Mouse (Mus musculus) MEL (cell line): ENCODE results near the gene Mon1a. TPM values are rescaled to one million over a fixed set of nuclear protein-coding genes. Genes with fewer than 3 reads are reported as not detected.

ENCODE experiments used
- DNase-seq: peaks from one replicate; pipeline ENCODE4 v3.0.0; 2011; ENCODE audit warnings: low read depth, low spot score
- H3K27ac ChIP-seq: 2 replicates; pipeline ENCODE4 v1.5.1; 2012; ENCODE audit warnings: low read depth, mild to moderate bottlenecking, control low read depth, low read length, moderate library complexity; ENCODE audit not compliant: control insufficient read depth
- H3K27me3 ChIP-seq, 2 experiments: fragments of 150-350 bp in 1 of 2; sonication (generic) in 1 of 2; 2 replicates each; pipeline ENCODE4 v1.6.1; 2012; ENCODE audit warnings: low read length in 2 of 2, mild to moderate bottlenecking in 2 of 2, improper control_type of control experiment in 1 of 2, moderate library complexity in 1 of 2; ENCODE audit not compliant: insufficient read depth in 2 of 2, control insufficient read depth in 1 of 2
- H3K36me3 ChIP-seq, 2 experiments: 2 replicates each; pipeline ENCODE4 v1.6.1; 2012 to 2014; ENCODE audit warnings: low read length in 2 of 2, improper control_type of control experiment in 1 of 2, inconsistent platforms in 1 of 2, mild to moderate bottlenecking in 1 of 2; ENCODE audit not compliant: insufficient read depth in 2 of 2, control insufficient read depth in 1 of 2
- H3K4me1 ChIP-seq, 2 experiments: fragments of 150-350 bp in 1 of 2; sonication (generic) in 1 of 2; 2 replicates each; pipeline ENCODE4 v1.6.1; 2012; ENCODE audit warnings: low read length in 2 of 2, improper control_type of control experiment in 1 of 2, mild to moderate bottlenecking in 1 of 2; ENCODE audit not compliant: insufficient read depth in 2 of 2, control insufficient read depth in 1 of 2
- H3K4me3 ChIP-seq, 2 experiments: fragments of 150-350 bp in 1 of 2; sonication (generic) in 1 of 2; 2 replicates each; pipeline ENCODE4 v1.5.1; 2012; ENCODE audit warnings: low read depth in 2 of 2, low read length in 2 of 2, mild to moderate bottlenecking in 2 of 2, moderate library complexity in 2 of 2, control low read depth in 1 of 2, improper control_type of control experiment in 1 of 2; ENCODE audit not compliant: control insufficient read depth in 1 of 2, insufficient read depth in 1 of 2
- H3K79me2 ChIP-seq: 2 replicates; pipeline ENCODE4 v1.6.1; 2012; ENCODE audit warnings: mild to moderate bottlenecking, low read length, moderate library complexity; ENCODE audit not compliant: control insufficient read depth, poor library complexity, insufficient read depth
- H3K9ac ChIP-seq: 2 replicates; pipeline ENCODE4 v1.6.1; 2012; ENCODE audit warnings: low read depth, mild to moderate bottlenecking, control low read depth, low read length, moderate library complexity; ENCODE audit not compliant: control insufficient read depth, poor library complexity, severe bottlenecking
- H3K9me3 ChIP-seq: fragments of 150-350 bp; sonication (generic); replicated peaks from 2 replicates; pipeline ENCODE4 v1.6.1; 2012; ENCODE audit warnings: mild to moderate bottlenecking, low read length, improper control_type of control experiment, moderate library complexity; ENCODE audit not compliant: insufficient read depth
- BHLHE40 ChIP-seq: IDR thresholded peaks from 2 replicates; pipeline ENCODE4 v1.6.1; 2012; ENCODE audit warnings: low read depth, mild to moderate bottlenecking, inconsistent platforms, low read length, improper control_type of control experiment, borderline replicate concordance
- ELF1 ChIP-seq: IDR thresholded peaks from 2 replicates; pipeline ENCODE4 v1.6.1; 2014; ENCODE audit warnings: low read depth, mild to moderate bottlenecking, inconsistent platforms, low read length, improper control_type of control experiment, moderate library complexity
- EP300 ChIP-seq, 2 experiments: IDR thresholded peaks; 2 replicates each; pipeline ENCODE4 v1.6.1; 2011; ENCODE audit warnings: improper control_type of control experiment in 2 of 2, low read length in 2 of 2, low read depth in 1 of 2, mild to moderate bottlenecking in 1 of 2
- ETS1 ChIP-seq: IDR thresholded peaks from 2 replicates; pipeline ENCODE4 v1.6.1; 2012; ENCODE audit warnings: low read depth, mild to moderate bottlenecking, inconsistent platforms, low read length, improper control_type of control experiment, moderate library complexity
- GATA1 ChIP-seq: IDR thresholded peaks from 2 replicates; pipeline ENCODE4 v1.6.1; 2011; ENCODE audit warnings: low read depth, low read length, improper control_type of control experiment
- JUND ChIP-seq: IDR thresholded peaks from 2 replicates; pipeline ENCODE4 v1.6.1; 2011; ENCODE audit warnings: low read depth, mild to moderate bottlenecking, improper control_type of control experiment, low read length
- MAX ChIP-seq: IDR thresholded peaks from 2 replicates; pipeline ENCODE4 v1.6.1; 2011; ENCODE audit warnings: low read length, improper control_type of control experiment
- MAZ ChIP-seq: IDR thresholded peaks from 2 replicates; pipeline ENCODE4 v1.6.1; 2012; ENCODE audit warnings: low read depth, mild to moderate bottlenecking, inconsistent platforms, low read length, improper control_type of control experiment
- MEF2A ChIP-seq: IDR thresholded peaks from 2 replicates; pipeline ENCODE4 v1.6.1; 2014; ENCODE audit warnings: low read depth, mild to moderate bottlenecking, inconsistent platforms, low read length, improper control_type of control experiment; ENCODE audit not compliant: poor library complexity, insufficient replicate concordance, severe bottlenecking; ENCODE audit errors: extremely low read depth
- MYC ChIP-seq: IDR thresholded peaks from 2 replicates; pipeline ENCODE4 v1.6.1; 2011; ENCODE audit warnings: low read depth, mild to moderate bottlenecking, low read length, improper control_type of control experiment, moderate library complexity
- NELFE ChIP-seq: IDR thresholded peaks from 2 replicates; pipeline ENCODE4 v1.6.1; 2011; ENCODE audit warnings: low read depth, low read length, improper control_type of control experiment
- NRF1 ChIP-seq: IDR thresholded peaks from 2 replicates; pipeline ENCODE4 v1.6.1; 2014; ENCODE audit warnings: low read depth, mild to moderate bottlenecking, inconsistent platforms, low read length, improper control_type of control experiment, moderate library complexity; ENCODE audit not compliant: poor library complexity, insufficient read depth, severe bottlenecking
- POLR2AphosphoS2 ChIP-seq: IDR thresholded peaks from 2 replicates; pipeline ENCODE4 v1.6.1; 2011; ENCODE audit warnings: low read length, improper control_type of control experiment
- POLR2AphosphoS5 ChIP-seq: IDR thresholded peaks from 2 replicates; pipeline ENCODE4 v1.6.1; 2012; ENCODE audit warnings: low read depth, borderline replicate concordance, mild to moderate bottlenecking, inconsistent platforms, low read length, moderate library complexity, mixed read lengths
- RAD21 ChIP-seq: IDR thresholded peaks from 2 replicates; pipeline ENCODE4 v1.6.1; 2011; ENCODE audit warnings: mild to moderate bottlenecking, low read depth, low read length, improper control_type of control experiment
- RCOR1 ChIP-seq: IDR thresholded peaks from 2 replicates; pipeline ENCODE4 v1.6.1; 2012; ENCODE audit warnings: low read depth, mild to moderate bottlenecking, inconsistent platforms, low read length, improper control_type of control experiment
- SIN3A ChIP-seq: IDR thresholded peaks from 2 replicates; pipeline ENCODE4 v1.6.1; 2012; ENCODE audit warnings: low read length, improper control_type of control experiment, inconsistent platforms
- SMC3 ChIP-seq: IDR thresholded peaks from 2 replicates; pipeline ENCODE4 v1.6.1; 2011; ENCODE audit warnings: low read depth, low read length, improper control_type of control experiment
- TAL1 ChIP-seq: IDR thresholded peaks from 2 replicates; pipeline ENCODE4 v1.6.1; 2012; ENCODE audit warnings: mild to moderate bottlenecking, inconsistent platforms, low read length, moderate library complexity, mixed read lengths
- TBP ChIP-seq: IDR thresholded peaks from 2 replicates; pipeline ENCODE4 v1.8.0; 2011; ENCODE audit warnings: low read depth, low read length, improper control_type of control experiment
- USF1 ChIP-seq: IDR thresholded peaks from 2 replicates; pipeline ENCODE4 v1.6.1; 2014; ENCODE audit warnings: low read depth, mild to moderate bottlenecking, inconsistent platforms, low read length, improper control_type of control experiment, moderate library complexity
- USF2 ChIP-seq, 2 experiments: IDR thresholded peaks; 2 replicates each; pipeline ENCODE4 v1.6.1; 2011 to 2012; ENCODE audit warnings: improper control_type of control experiment in 2 of 2, low read length in 2 of 2, borderline replicate concordance in 1 of 2, inconsistent platforms in 1 of 2, low read depth in 1 of 2, mild to moderate bottlenecking in 1 of 2; ENCODE audit not compliant: insufficient read depth in 1 of 2
- ZMIZ1 ChIP-seq: IDR thresholded peaks from 2 replicates; pipeline ENCODE4 v1.6.1; 2012; ENCODE audit warnings: low read depth, mild to moderate bottlenecking, inconsistent platforms, low read length, improper control_type of control experiment, moderate library complexity
- polyA plus RNA-seq, 2 experiments: library from polyadenylated mRNA; stranded (reverse) in 1 of 2; unstranded in 1 of 2; fragments of >175 nt in 1 of 2; fragments of >200 nt in 1 of 2; gene quantifications; 2 replicates each; pipeline versions ENCODE4 v1.2.1 to v1.2.4; 2012; ENCODE audit warnings: low replicate concordance in 2 of 2, low read depth in 1 of 2; ENCODE audit not compliant: insufficient read length in 2 of 2, insufficient read depth in 1 of 2, missing spikeins in 1 of 2
- total RNA-seq: library from RNA; depleted of rRNA; stranded (reverse); fragments of 300-350 nt; gene quantifications from 2 replicates; pipeline ENCODE4 v1.2.3, GENCODE M21; 2012

Mon1a gene
- total and polyA plus RNA-seq, 3 experiments: 11.5 to 13.5 TPM; not detected in 1

GRCm38 (mm10) chr9:107898563-107898962, 10.6 kb downstream of the Mon1a start:
- no peak for DNase-seq
- no peaks in the 10 kb centered on the region for H3K79me2 ChIP-seq
- no peaks in the 10 kb centered on the region for H3K9me3 ChIP-seq
- TF ChIP-seq TBP (no peak), POLR2AphosphoS2 (no peak), ELF1 (no peak), NELFE (no peak), MAX (no peak), ETS1 (no peak), GATA1 (no peak), POLR2AphosphoS5 (no peak), RCOR1 (no peak), EP300 (IDR thresholded peaks at IDR 0.05; ENCODE audit: low read depth in 1 of 2, low read length in 2 of 2) (no peak), USF2 (IDR thresholded peaks at IDR 0.05; ENCODE audit: borderline replicate concordance in 1 of 2, insufficient read depth in 1 of 2, low read depth in 1 of 2, low read length in 2 of 2) (no peak), MAZ (no peak), BHLHE40 (no peak), SIN3A (no peak), MYC (no peak), USF1 (no peak), MEF2A (no peak)
- TF ChIP-seq, all 39 proteins: peak for 0
- Histone ChIP-seq H3K36me3 (no peaks in the 10 kb centered on the region; a peak in 1 of 4 replicates), H3K4me3 (no peak overlapping the region), H3K4me1 (no peaks in the 10 kb centered on the region), H3K27ac (no peak overlapping the region), H3K9ac (no peak overlapping the region), H3K27me3 (no peaks in the 10 kb centered on the region)

DNA sequence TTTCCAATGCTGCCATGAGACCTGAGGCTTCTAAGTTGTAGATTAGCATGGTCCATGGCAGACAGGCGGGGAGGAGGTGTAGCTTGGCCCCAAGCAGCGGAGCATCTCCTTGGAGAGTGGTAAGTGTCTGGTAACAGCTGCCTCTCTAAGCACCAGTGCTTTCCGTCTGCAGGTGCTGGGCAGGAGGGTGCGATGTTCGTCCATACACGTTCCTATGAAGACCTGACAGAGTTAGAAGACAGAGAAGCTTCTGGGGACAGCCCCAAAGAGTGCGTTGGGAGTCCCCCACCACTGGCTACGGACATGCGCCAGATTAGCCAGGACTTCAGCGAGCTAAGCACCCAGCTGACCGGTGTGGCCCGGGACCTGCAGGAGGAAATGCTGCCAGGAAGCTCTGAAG, 11.9 kb downstream of the Mon1a start:
- DNase-seq: no peak
- Histone ChIP-seq H3K9ac (no peak overlapping the region), H3K4me1 (no peaks in the 10 kb centered on the region), H3K27me3 (no peaks in the 10 kb centered on the region), H3K79me2 (no peaks in the 10 kb centered on the region), H3K36me3 (no peaks in the 10 kb centered on the region; a peak in 1 of 4 replicates), H3K4me3 (no peak overlapping the region), H3K9me3 (no peaks in the 10 kb centered on the region), H3K27ac (no peak overlapping the region)
- TF ChIP-seq EP300 (IDR thresholded peaks at IDR 0.05; ENCODE audit: low read depth in 1 of 2, low read length in 2 of 2): no peak
- no peak for TF ChIP-seq ZMIZ1
- no peak for TF ChIP-seq BHLHE40
- TF ChIP-seq SMC3: no peak
- TF ChIP-seq TAL1: no peak
- TF ChIP-seq RAD21: no peak
- no peak for TF ChIP-seq RCOR1
- TF ChIP-seq MEF2A: no peak
- no peak for TF ChIP-seq POLR2AphosphoS2
- TF ChIP-seq USF1: no peak
- no peak for TF ChIP-seq NRF1
- TF ChIP-seq JUND: no peak
- no peak for TF ChIP-seq SIN3A
- TF ChIP-seq ELF1: no peak
